Comparison of ENCODE assay signal across 17 mouse cellular contexts in the genomic region with DNA sequence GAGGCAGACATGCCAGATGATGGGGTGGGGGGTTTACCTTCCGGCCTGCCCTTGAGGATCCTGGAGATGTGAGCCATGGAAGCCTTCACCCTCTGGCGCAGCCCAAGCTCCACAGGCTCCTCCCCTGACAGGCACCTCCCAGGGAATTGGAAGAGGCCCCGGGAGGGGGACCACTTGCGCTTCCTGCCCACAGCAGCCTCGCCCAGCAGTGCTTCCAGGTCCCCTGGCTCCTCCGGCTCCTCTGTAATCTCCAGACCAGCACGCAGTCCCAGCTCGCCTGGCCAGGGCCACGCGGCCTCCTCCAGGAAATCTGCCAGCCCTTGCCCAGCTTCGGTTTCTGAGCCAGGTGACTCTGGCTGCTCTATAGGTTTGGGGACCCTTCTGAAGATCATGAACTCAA. TPM values are rescaled to one million over a fixed set of nuclear protein-coding genes. Genes with fewer than 3 reads are reported as not detected.
DNase-seq lines count a peak whose midpoint lies in the region; ATAC-seq and TF ChIP-seq lines count a peak whose summit lies in the region.
"Had no signal": no experiment of that assay in that cellular context is flagged by ENCODE, and none has a peak within 500 bp of the region (broad histone marks: within the 10 kb centered on the region; RNA-seq: fewer than 3 reads in every experiment).

No protein-coding gene starts in this region.

- ATAC-seq in kidney, postnatal 0 days (replicated peaks; ENCODE audit: low FRiP score, low read depth): no peak
- no peak for ATAC-seq in kidney, embryonic 14.5 days (ENCODE audit: low FRiP score, low TSS enrichment)
- ATAC-seq in heart, embryonic 11.5 days (replicated peaks; ENCODE audit: insufficient number of reproducible peaks, low FRiP score, low TSS enrichment): no peak
- no peak for ATAC-seq in cerebellum, adult (ENCODE audit: insufficient number of reproducible peaks, low FRiP score, low TSS enrichment)

- WGBS in kidney, postnatal 0 days: 34% methylated on average over 11 of the region's 11 CpGs
- 54% methylated on average over 10 of the region's 11 CpGs for WGBS in kidney, embryonic 14.5 days
- 27% methylated on average over 11 of the region's 11 CpGs for WGBS in heart, embryonic 11.5 days (ENCODE audit: insufficient replicate concordance)

- H3K27ac ChIP-seq in kidney, postnatal 0 days: no peak overlapping the region
- H3K27ac ChIP-seq in kidney, embryonic 14.5 days (ENCODE audit: low read depth, low read length): no peak overlapping the region
- H3K27ac ChIP-seq in heart, embryonic 11.5 days (ENCODE audit: low read depth, low read length): peak overlapping the region; percentile 50
- H3K27ac ChIP-seq: hindbrain, embryonic 10.5 days; neural tube, embryonic 15.5 days had no signal

- H3K27me3 ChIP-seq in kidney, postnatal 0 days (ENCODE audit: insufficient read depth, low read length): no peaks in the 10 kb centered on the region
- peaks cover 3% of the 10 kb centered on the region for H3K27me3 ChIP-seq in kidney, embryonic 14.5 days (ENCODE audit: control insufficient read depth, insufficient read depth, low read length)
- H3K27me3 ChIP-seq in heart, embryonic 11.5 days (ENCODE audit: control insufficient read depth, insufficient read depth, low read length): peaks cover 8% of the 10 kb centered on the region; the same call in 1 of the 2 replicates

- 0 out of 2 replicates have a peak, but pooled peaks cover 2% of the 10 kb centered on the region for H3K4me1 ChIP-seq in kidney, postnatal 0 days (replicated peaks; ENCODE audit: insufficient read depth, low read length)
- H3K4me1 ChIP-seq in kidney, embryonic 14.5 days (ENCODE audit: control insufficient read depth, insufficient read depth, low read length): no peaks in the 10 kb centered on the region
- H3K4me1 ChIP-seq in heart, embryonic 11.5 days (ENCODE audit: control insufficient read depth, insufficient read depth, low read length): peaks cover 66% of the 10 kb centered on the region

- no peak overlapping the region for H3K9ac ChIP-seq in kidney, postnatal 0 days (ENCODE audit: low read depth, low read length)
- no peak overlapping the region for H3K9ac ChIP-seq in kidney, embryonic 14.5 days (ENCODE audit: low read depth, low read length)
- H3K9ac ChIP-seq in heart, embryonic 11.5 days (ENCODE audit: low read depth, low read length): no peak overlapping the region; the same call in 1 of the 2 replicates
- H3K9ac ChIP-seq: neural tube, embryonic 15.5 days had no signal

- no peak for TF ChIP-seq CTCF in kidney, postnatal 0 days (IDR thresholded peaks at IDR 0.05; ENCODE audit: low read depth)

- no peak overlapping the region for H3K4me2 ChIP-seq in kidney, postnatal 0 days (ENCODE audit: low read length)
- H3K4me2 ChIP-seq in kidney, embryonic 14.5 days (replicated peaks; ENCODE audit: low read depth, low read length): no peak overlapping the region
- H3K4me2 ChIP-seq in heart, embryonic 11.5 days: peak overlapping the region; percentile 54
- H3K4me2 ChIP-seq: neural tube, embryonic 15.5 days had no signal

- no peaks in the 10 kb centered on the region for H3K9me3 ChIP-seq in kidney, postnatal 0 days (replicated peaks; ENCODE audit: low read length)
- no peaks in the 10 kb centered on the region for H3K9me3 ChIP-seq in kidney, embryonic 14.5 days (ENCODE audit: control insufficient read depth, low read length)
- no peaks in the 10 kb centered on the region for H3K9me3 ChIP-seq in heart, embryonic 11.5 days (replicated peaks; ENCODE audit: control insufficient read depth, low read length)
- H3K9me3 ChIP-seq: G1E; hindbrain, embryonic 10.5 days; neural tube, embryonic 15.5 days had no signal

- DNase-seq in kidney, postnatal 0 days (ENCODE audit: low spot score): peak; percentile 25
- DNase-seq in NIH3T3 (ENCODE audit: low read depth): peak; percentile 8
- peak; percentile 83 for DNase-seq in heart, postnatal 4 days
- no peak for DNase-seq in cerebellum, adult 11 months
- no peak for DNase-seq in cerebellum, postnatal 4 days (ENCODE audit: low spot score in 2 of 2)
- DNase-seq: cerebellum, postnatal 10 days; kidney, adult 11 months; thymus, adult 18-20 months had no signal

- no peak overlapping the region for H3K4me3 ChIP-seq in kidney, postnatal 0 days (replicated peaks; ENCODE audit: low read depth, low read length)
- no peak overlapping the region for H3K4me3 ChIP-seq in kidney, embryonic 14.5 days (ENCODE audit: low read length)
- H3K4me3 ChIP-seq in heart, embryonic 11.5 days (ENCODE audit: low read depth, low read length): peak overlapping the region; percentile 8
- H3K4me3 ChIP-seq: hindbrain, embryonic 10.5 days; neural tube, embryonic 15.5 days had no signal

- H3K36me3 ChIP-seq in kidney, postnatal 0 days (ENCODE audit: insufficient read depth, low read length): no peaks in the 10 kb centered on the region
- no peaks in the 10 kb centered on the region for H3K36me3 ChIP-seq in kidney, embryonic 14.5 days (ENCODE audit: control insufficient read depth, insufficient read depth, low read length)
- H3K36me3 ChIP-seq in heart, embryonic 11.5 days (ENCODE audit: control insufficient read depth, insufficient read depth, low read length): no peaks in the 10 kb centered on the region
- H3K36me3 ChIP-seq: G1E; hindbrain, embryonic 10.5 days; neural tube, embryonic 15.5 days had no signal

RNA-seq across cellular contexts. Expression of a gene that starts 21.3 kb away (rescaled TPM):
- polyA plus RNA-seq in kidney, postnatal 0 days (2015; fragmentation: Nextera tagmentation; extraction: Ambion mirVana): 16.3 and 16.7 TPM in 2 replicates
- polyA plus RNA-seq in kidney, embryonic 14.5 days (2014; fragmentation: Nextera tagmentation; extraction: Ambion mirVana): 16.7 and 19.8 TPM in 2 replicates
- 26.1 and 27.5 TPM in 2 replicates for polyA plus RNA-seq in heart, embryonic 11.5 days (2014; fragmentation: Nextera tagmentation; extraction: Ambion mirVana)
- total RNA-seq in heart, postnatal 4 days (2021): 10 to 100 TPM; 21.3 TPM

RNA-seq across cellular contexts. Expression of a gene that starts 44.7 kb away (rescaled TPM):
- 40.9 and 41.2 TPM in 2 replicates for polyA plus RNA-seq in kidney, postnatal 0 days (2015; fragmentation: Nextera tagmentation; extraction: Ambion mirVana)
- 31.8 and 32.7 TPM in 2 replicates for polyA plus RNA-seq in kidney, embryonic 14.5 days (2014; fragmentation: Nextera tagmentation; extraction: Ambion mirVana)
- polyA plus RNA-seq in heart, embryonic 11.5 days (2014; fragmentation: Nextera tagmentation; extraction: Ambion mirVana): 22.5 and 23.3 TPM in 2 replicates
- 10 to 100 TPM; 46.8 to 50.0 TPM for total RNA-seq in heart, postnatal 4 days (2021)

RNA-seq across cellular contexts. Expression of a gene that starts 44.7 kb away (rescaled TPM):
- 0.32 and 0.37 TPM in 2 replicates for polyA plus RNA-seq in kidney, postnatal 0 days (2015; fragmentation: Nextera tagmentation; extraction: Ambion mirVana)
- 0.63 and 0.65 TPM in 2 replicates for polyA plus RNA-seq in kidney, embryonic 14.5 days (2014; fragmentation: Nextera tagmentation; extraction: Ambion mirVana)
- polyA plus RNA-seq in heart, embryonic 11.5 days (2014; fragmentation: Nextera tagmentation; extraction: Ambion mirVana): 1.0 and 1.1 TPM in 2 replicates
- under 1 TPM in 1 of 2 experiments, not detected in 1; 0.10 TPM for total RNA-seq in heart, postnatal 4 days (2021)
- total RNA-seq: megakaryocyte-erythroid progenitor cell, adult 5-6 weeks; monocyte, adult 5-6 weeks had no signal

RNA-seq across cellular contexts. Expression of a gene that starts 50.4 kb away (rescaled TPM):
- 43.9 and 45.8 TPM in 2 replicates for polyA plus RNA-seq in kidney, postnatal 0 days (2015; fragmentation: Nextera tagmentation; extraction: Ambion mirVana)
- 29.9 and 146 TPM in 2 replicates for polyA plus RNA-seq in kidney, embryonic 14.5 days (2014; fragmentation: Nextera tagmentation; extraction: Ambion mirVana)
- 6.4 and 8.4 TPM in 2 replicates for polyA plus RNA-seq in heart, embryonic 11.5 days (2014; fragmentation: Nextera tagmentation; extraction: Ambion mirVana)
- total RNA-seq in heart, postnatal 4 days (2021): 10 to 100 TPM; 21.8 to 22.6 TPM
- polyA plus RNA-seq: G1E; liver, adult 2 months had no signal

Comparison
In these comparisons a context has a peak if more than half of its experiments do, and no peak if none do; other contexts are left out.
1. DNase-seq: peak in kidney, postnatal 0 days (single experiment), NIH3T3 (single experiment) and heart, postnatal 4 days (single experiment); none in cerebellum, adult 11 months (single experiment) and cerebellum, postnatal 4 days (0 of 2).